Mouse (Mus musculus): ENCODE data around the gene Dcakd.

GRCm38 (mm10) chr11:103008558-103008957 is 19.6 kb downstream of the Dcakd start:
- no peak for TF ChIP-seq POLR2A (IDR thresholded peaks at IDR 0.05; ENCODE audit: insufficient read depth, low read depth, low read length)
- TF ChIP-seq CTCF (IDR thresholded peaks at IDR 0.05; ENCODE audit: insufficient read depth, low read depth, low read length) = no peak

Measured in olfactory bulb, adult 2 months (tissue).